Mouse (Mus musculus) G1E (cell line): ENCODE data around the gene Krt75. TPM values are rescaled to one million over a fixed set of nuclear protein-coding genes. Genes with fewer than 3 reads are reported as not detected.
"Not testable (repeated sequence)": the region's sequence is repeated elsewhere in the genome, so short reads cannot be mapped to it uniquely, and the experiment has no call there.

Experiments used
- ATAC-seq: 2 replicates; pipeline ENCODE4 v1.8.0; 2016; ENCODE audit warnings: mild to moderate bottlenecking; ENCODE audit not compliant: insufficient number of reproducible peaks, poor library complexity, low FRiP score, severe bottlenecking; ENCODE audit errors: extremely low read depth
- DNase-seq: peaks from one replicate; pipeline ENCODE4 v3.0.0; 2012; ENCODE audit warnings: low spot score
- H3K27me3 ChIP-seq: 2 replicates; pipeline ENCODE4 v1.6.1; 2012; ENCODE audit warnings: mild to moderate bottlenecking, low read length, inconsistent platforms; ENCODE audit not compliant: insufficient read depth
- H3K36me3 ChIP-seq: replicated peaks from 2 replicates; pipeline ENCODE3; 2012; ENCODE audit warnings: mild to moderate bottlenecking, inconsistent platforms
- H3K4me1 ChIP-seq: 2 replicates; pipeline ENCODE4 v1.6.1; 2012; ENCODE audit warnings: low read depth, low read length, inconsistent platforms, mixed read lengths; ENCODE audit not compliant: insufficient read depth
- H3K4me3 ChIP-seq: 2 replicates; pipeline ENCODE4 v1.5.1; 2012; ENCODE audit warnings: low read depth, mild to moderate bottlenecking, inconsistent platforms, low read length, moderate library complexity, mixed read lengths
- H3K9me3 ChIP-seq: replicated peaks from 2 replicates; pipeline ENCODE4 v1.6.1; 2012; ENCODE audit warnings: inconsistent platforms
- CTCF ChIP-seq: IDR thresholded peaks from 2 replicates; pipeline ENCODE4 v1.5.1; 2012; ENCODE audit warnings: low read depth, low read length, inconsistent platforms, mixed read lengths
- GATA1 ChIP-seq: IDR thresholded peaks from 2 replicates; pipeline ENCODE4 v1.6.1; 2012; ENCODE audit warnings: borderline replicate concordance, low read length, inconsistent platforms, mixed read lengths
- GATA2 ChIP-seq: IDR thresholded peaks from 2 replicates; pipeline ENCODE4 v1.6.1; 2012; ENCODE audit warnings: low read depth, low read length, inconsistent platforms, borderline replicate concordance
- POLR2AphosphoS5 ChIP-seq: IDR thresholded peaks from 2 replicates; pipeline ENCODE4 v1.6.1; 2012; ENCODE audit warnings: low read depth, low read length, inconsistent platforms; ENCODE audit not compliant: insufficient replicate concordance
- TAL1 ChIP-seq: conservative IDR thresholded peaks from 2 replicates; pipeline ENCODE4 v1.6.1; 2012; ENCODE audit warnings: low read depth, low read length, inconsistent platforms, mixed read lengths
- polyA plus RNA-seq: library from polyadenylated mRNA; stranded (reverse); fragments of >175 nt; gene quantifications from 2 replicates; pipeline ENCODE4 v1.2.3, GENCODE M21; 2012
- total RNA-seq, 2 experiments: library from RNA; stranded (forward) in 1 of 2; stranded (reverse) in 1 of 2; fragments of 200-1000 nt in 1 of 2; fragments of >200 nt in 1 of 2; fragmentation: Nextera tagmentation in 1 of 2; gene quantifications; 2 replicates each; pipeline ENCODE4 v1.2.3; 2014 to 2017

Gene Krt75
- total and polyA plus RNA-seq, 3 experiments = 0.05 TPM; not detected in 2

DNA sequence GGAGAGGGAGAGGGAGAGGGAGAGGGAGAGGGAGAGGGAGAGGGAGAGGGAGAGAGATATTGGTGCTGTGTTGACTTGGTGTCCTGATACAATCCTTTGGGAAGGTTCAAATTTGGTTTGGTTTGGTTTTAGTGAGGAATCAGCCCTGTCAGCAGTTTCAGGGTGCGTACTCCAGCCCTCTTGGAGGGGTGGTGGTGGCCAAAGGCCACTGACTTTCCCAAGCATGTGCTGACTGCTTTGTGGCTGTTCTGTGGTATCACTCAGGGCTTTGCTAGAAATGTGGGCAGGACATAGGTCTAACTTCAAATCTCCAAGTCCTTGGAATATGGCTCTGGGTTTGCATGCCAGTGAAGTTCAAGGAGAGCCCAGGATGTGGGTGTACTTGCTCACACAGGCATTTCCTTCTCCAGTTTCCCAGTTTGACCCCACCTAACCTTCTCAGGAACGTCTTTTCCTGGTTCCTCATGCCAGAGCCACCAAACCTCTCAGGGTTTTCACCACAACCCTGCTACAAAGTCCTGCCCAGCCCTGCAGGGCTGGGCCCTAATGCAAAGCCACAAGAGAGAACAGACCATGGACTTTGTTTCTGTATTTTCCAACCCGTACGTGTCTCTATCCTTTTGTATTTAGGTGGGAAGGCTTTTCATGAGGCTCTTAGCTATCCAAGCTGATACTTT lies 51.0 kb downstream of the Krt75 start:
- Histone ChIP-seq H3K4me1 (no peaks in the 10 kb centered on the region), H3K27me3 (no peaks in the 10 kb centered on the region; the same call in 1 of the 2 replicates), H3K9me3 (peaks cover 21% of the 10 kb centered on the region), H3K36me3 (no peaks in the 10 kb centered on the region), H3K4me3 (no peak overlapping the region)
- DNase-seq = no peak
- TF ChIP-seq TAL1 = no peak
- TF ChIP-seq POLR2AphosphoS5 = no peak
- no peak for TF ChIP-seq CTCF
- no peak for TF ChIP-seq GATA2
- TF ChIP-seq GATA1 = no peak
- no peak for ATAC-seq

DNA sequence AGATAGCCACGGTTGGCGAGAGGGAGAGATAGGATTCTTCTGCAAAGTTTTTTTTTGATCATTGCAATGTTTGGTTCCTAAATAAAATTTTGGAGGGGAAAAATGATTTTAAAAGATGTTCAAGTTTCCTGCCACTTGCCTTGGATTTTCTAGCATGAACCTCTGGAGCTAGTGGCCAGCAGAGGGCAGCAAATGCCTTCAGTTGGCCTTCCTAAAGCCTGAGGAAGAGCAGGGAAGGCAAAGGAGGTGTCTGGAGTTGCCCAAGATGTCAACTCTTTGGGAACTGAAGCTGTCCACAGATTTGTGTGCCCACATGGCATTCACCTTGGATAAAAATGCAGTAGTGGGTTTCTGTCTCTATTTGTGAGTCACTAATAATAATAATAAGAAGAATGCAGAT lies 53.9 kb downstream of the Krt75 start:
- H3K27me3 ChIP-seq = no peaks in the 10 kb centered on the region
- TF ChIP-seq TAL1 (no peak), POLR2AphosphoS5 (no peak), GATA1 (no peak), GATA2 (no peak), CTCF (no peak)
- H3K9me3 ChIP-seq = peaks cover 11% of the 10 kb centered on the region
- ATAC-seq (no peak), DNase-seq (no peak)
- no peak overlapping the region for H3K4me3 ChIP-seq
- no peaks in the 10 kb centered on the region for H3K36me3 ChIP-seq
- no peaks in the 10 kb centered on the region for H3K4me1 ChIP-seq

GRCm38 (mm10) chr15:101517161-101517560 lies 56.5 kb downstream of the Krt75 start, which contains the start of gene Gm49425:
Gene Gm49425, minus strand, starts transcription at chr15:101517261.
- H3K36me3 ChIP-seq, H3K27me3 ChIP-seq: not testable (repeated sequence)

More at GRCm38 (mm10) chr15:101517161-101517560, 56.5 kb downstream of the Krt75 start, which contains the start of gene Gm49425:
- H3K4me1 ChIP-seq, DNase-seq, ATAC-seq, H3K4me3 ChIP-seq: not testable (repeated sequence)
- peaks cover 14% of the 10 kb centered on the region for H3K9me3 ChIP-seq

Other genes starting within 250 kb of the Krt75 start
- gene Krt80, start 203.7 kb downstream of the Krt75 start, total RNA-seq (2014; fragmentation: Nextera tagmentation) = not detected in 2 replicates
- gene Krt80, start 203.7 kb downstream of the Krt75 start, total RNA-seq (2017) = 0.11 and 0.12 TPM in 2 replicates
- not detected in 2 replicates for gene Krt80, start 203.7 kb downstream of the Krt75 start, polyA plus RNA-seq
- not detected in 2 replicates for gene Krt7, start 162.9 kb downstream of the Krt75 start, total RNA-seq (2014; fragmentation: Nextera tagmentation)
- under 0.01 and 0.49 TPM in 2 replicates for gene Krt7, start 162.9 kb downstream of the Krt75 start, total RNA-seq (2017)
- 0.11 and 0.13 TPM in 2 replicates for gene Krt7, start 162.9 kb downstream of the Krt75 start, polyA plus RNA-seq
- not detected in 2 replicates for gene Krt87, start 135.1 kb downstream of the Krt75 start, total RNA-seq (2014; fragmentation: Nextera tagmentation)
- not detected in 2 replicates for gene Krt87, start 135.1 kb downstream of the Krt75 start, total RNA-seq (2017)
- not detected in 2 replicates for gene Krt87, start 135.1 kb downstream of the Krt75 start, polyA plus RNA-seq
- not detected in 2 replicates for gene Krt88, start 126.2 kb downstream of the Krt75 start, total RNA-seq (2014; fragmentation: Nextera tagmentation)
- not detected in 2 replicates for gene Krt88, start 126.2 kb downstream of the Krt75 start, total RNA-seq (2017)
- gene Krt88, start 126.2 kb downstream of the Krt75 start, polyA plus RNA-seq = not detected in 2 replicates
- not detected in 2 replicates for gene Krt81, start 110.2 kb downstream of the Krt75 start, total RNA-seq (2014; fragmentation: Nextera tagmentation)
- not detected in 2 replicates for gene Krt81, start 110.2 kb downstream of the Krt75 start, total RNA-seq (2017)
- gene Krt81, start 110.2 kb downstream of the Krt75 start, polyA plus RNA-seq = not detected in 2 replicates
- not detected in 2 replicates for gene Krt86, start 100.4 kb downstream of the Krt75 start, total RNA-seq (2014; fragmentation: Nextera tagmentation)
- gene Krt86, start 100.4 kb downstream of the Krt75 start, total RNA-seq (2017) = 0.11 TPM in 1 of 2 replicates, not detected in the other
- not detected in 2 replicates for gene Krt86, start 100.4 kb downstream of the Krt75 start, polyA plus RNA-seq
- not detected in 2 replicates for gene Krt83, start 82.4 kb downstream of the Krt75 start, total RNA-seq (2014; fragmentation: Nextera tagmentation)
- gene Krt83, start 82.4 kb downstream of the Krt75 start, total RNA-seq (2017) = not detected in 2 replicates
- gene Krt83, start 82.4 kb downstream of the Krt75 start, polyA plus RNA-seq = not detected in 2 replicates
- gene Gm49425, start 56.6 kb downstream of the Krt75 start, total RNA-seq (2014; fragmentation: Nextera tagmentation) = not detected in 2 replicates
- not detected in 2 replicates for gene Gm49425, start 56.6 kb downstream of the Krt75 start, total RNA-seq (2017)
- not detected in 2 replicates for gene Gm49425, start 56.6 kb downstream of the Krt75 start, polyA plus RNA-seq
- gene Krt84, start 41.1 kb downstream of the Krt75 start, total RNA-seq (2014; fragmentation: Nextera tagmentation) = not detected in 2 replicates
- 0.05 TPM in 1 of 2 replicates, not detected in the other for gene Krt84, start 41.1 kb downstream of the Krt75 start, total RNA-seq (2017)
- not detected in 2 replicates for gene Krt84, start 41.1 kb downstream of the Krt75 start, polyA plus RNA-seq
- not detected in 2 replicates for gene Krt82, start 23.2 kb downstream of the Krt75 start, total RNA-seq (2014; fragmentation: Nextera tagmentation)
- not detected in 2 replicates for gene Krt82, start 23.2 kb downstream of the Krt75 start, total RNA-seq (2017)
- gene Krt82, start 23.2 kb downstream of the Krt75 start, polyA plus RNA-seq = not detected in 2 replicates
- not detected in 2 replicates for gene Krt90, start 11.0 kb downstream of the Krt75 start, total RNA-seq (2014; fragmentation: Nextera tagmentation)
- not detected in 2 replicates for gene Krt90, start 11.0 kb downstream of the Krt75 start, total RNA-seq (2017)
- gene Krt90, start 11.0 kb downstream of the Krt75 start, polyA plus RNA-seq = not detected in 2 replicates
- not detected in 2 replicates for gene Gm5414, start 54.3 kb upstream of the Krt75 start, total RNA-seq (2014; fragmentation: Nextera tagmentation)
- not detected in 2 replicates for gene Gm5414, start 54.3 kb upstream of the Krt75 start, total RNA-seq (2017)
- gene Gm5414, start 54.3 kb upstream of the Krt75 start, polyA plus RNA-seq = not detected in 2 replicates
- not detected in 2 replicates for gene Gm5478, start 73.5 kb upstream of the Krt75 start, total RNA-seq (2014; fragmentation: Nextera tagmentation)
- gene Gm5478, start 73.5 kb upstream of the Krt75 start, total RNA-seq (2017) = 0.33 TPM in 1 of 2 replicates, not detected in the other
- not detected in 2 replicates for gene Gm5478, start 73.5 kb upstream of the Krt75 start, polyA plus RNA-seq
- not detected in 2 replicates for gene Krt6b, start 106.4 kb upstream of the Krt75 start, total RNA-seq (2014; fragmentation: Nextera tagmentation)
- not detected in 2 replicates for gene Krt6b, start 106.4 kb upstream of the Krt75 start, total RNA-seq (2017)
- gene Krt6b, start 106.4 kb upstream of the Krt75 start, polyA plus RNA-seq = not detected in 2 replicates
- gene Krt6a, start 120.4 kb upstream of the Krt75 start, total RNA-seq (2014; fragmentation: Nextera tagmentation) = not detected in 2 replicates
- gene Krt6a, start 120.4 kb upstream of the Krt75 start, total RNA-seq (2017) = not detected in 2 replicates
- not detected in 2 replicates for gene Krt6a, start 120.4 kb upstream of the Krt75 start, polyA plus RNA-seq
- gene Krt5, start 139.0 kb upstream of the Krt75 start, total RNA-seq (2014; fragmentation: Nextera tagmentation) = not detected in 2 replicates
- gene Krt5, start 139.0 kb upstream of the Krt75 start, total RNA-seq (2017) = not detected in 2 replicates
- not detected in 2 replicates for gene Krt5, start 139.0 kb upstream of the Krt75 start, polyA plus RNA-seq
- gene Krt71, start 169.2 kb upstream of the Krt75 start, total RNA-seq (2014; fragmentation: Nextera tagmentation) = not detected in 2 replicates
- not detected in 2 replicates for gene Krt71, start 169.2 kb upstream of the Krt75 start, total RNA-seq (2017)
- gene Krt71, start 169.2 kb upstream of the Krt75 start, polyA plus RNA-seq = not detected in 2 replicates
- not detected in 2 replicates for gene Krt72, start 212.6 kb upstream of the Krt75 start, total RNA-seq (2014; fragmentation: Nextera tagmentation)
- 0.23 TPM in 1 of 2 replicates, not detected in the other for gene Krt72, start 212.6 kb upstream of the Krt75 start, total RNA-seq (2017)
- not detected in 2 replicates for gene Krt72, start 212.6 kb upstream of the Krt75 start, polyA plus RNA-seq
- gene Krt73, start 228.4 kb upstream of the Krt75 start, total RNA-seq (2014; fragmentation: Nextera tagmentation) = not detected in 2 replicates
- gene Krt73, start 228.4 kb upstream of the Krt75 start, total RNA-seq (2017) = not detected in 2 replicates
- gene Krt73, start 228.4 kb upstream of the Krt75 start, polyA plus RNA-seq = not detected in 2 replicates
- gene Krt2, start 244.3 kb upstream of the Krt75 start, total RNA-seq (2014; fragmentation: Nextera tagmentation) = not detected in 2 replicates
- gene Krt2, start 244.3 kb upstream of the Krt75 start, total RNA-seq (2017) = not detected in 2 replicates
- not detected in 2 replicates for gene Krt2, start 244.3 kb upstream of the Krt75 start, polyA plus RNA-seq